Mouse (Mus musculus) midbrain, embryonic 11.5 days (tissue): ENCODE measurements around the gene Usp30. TPM values are rescaled to one million over a fixed set of nuclear protein-coding genes. Genes with fewer than 3 reads are reported as not detected.

Experiments
- ATAC-seq: fragments of 200-750 bp; cut with Nextera tagmentation; 2 replicates; pipeline ENCODE4 v1.8.0; 2017; ENCODE audit warnings: moderate TSS enrichment, moderate library complexity; ENCODE audit not compliant: low FRiP score
- DNase-seq: peaks from one replicate; pipeline ENCODE4 v3.0.0; 2015; ENCODE audit warnings: low spot score; ENCODE audit errors: missing footprints
- H3K27ac ChIP-seq: fragments of 300-500 bp; sonication (generic); 2 replicates; pipeline ENCODE4 v1.5.1; 2014; ENCODE audit warnings: low read depth, low read length
- H3K27me3 ChIP-seq: fragments of 300-500 bp; sonication (generic); 2 replicates; pipeline ENCODE4 v1.6.1; 2014; ENCODE audit warnings: mild to moderate bottlenecking, low read length, moderate library complexity, mixed read lengths; ENCODE audit not compliant: control insufficient read depth, insufficient read depth
- H3K36me3 ChIP-seq: fragments of 300-500 bp; sonication (generic); 2 replicates; pipeline ENCODE4 v1.6.1; 2014; ENCODE audit warnings: mild to moderate bottlenecking, low read length, moderate library complexity, mixed read lengths; ENCODE audit not compliant: control insufficient read depth, insufficient read depth
- H3K4me1 ChIP-seq: fragments of 300-500 bp; sonication (generic); 2 replicates; pipeline ENCODE4 v1.6.1; 2014; ENCODE audit warnings: low read length; ENCODE audit not compliant: control insufficient read depth, insufficient read depth
- H3K4me2 ChIP-seq: fragments of 300-500 bp; sonication (generic); 2 replicates; pipeline ENCODE4 v1.6.1; 2014; ENCODE audit warnings: mild to moderate bottlenecking, moderate library complexity
- H3K4me3 ChIP-seq: fragments of 300-500 bp; sonication (generic); 2 replicates; pipeline ENCODE4 v1.5.1; 2014; ENCODE audit warnings: low read depth, low read length
- H3K9ac ChIP-seq: fragments of 300-500 bp; sonication (generic); 2 replicates; pipeline ENCODE4 v1.6.1; 2014; ENCODE audit warnings: low read length
- H3K9me3 ChIP-seq: fragments of 300-500 bp; sonication (generic); 2 replicates; pipeline ENCODE4 v1.6.1; 2016; ENCODE audit warnings: low read length; ENCODE audit not compliant: control insufficient read depth
- WGBS: fragments of 180-500 bp; shearing (Covaris S2); extraction: QIAGEN DNeasy Blood & Tissue Kit; methylation state at CpG from one replicate; pipeline ENCODE4 v1.1.7; 2014; 5-methylcytosine and 5-hydroxymethylcytosine counted together
- polyA plus RNA-seq: library from polyadenylated mRNA; unstranded; fragments of >200 nt; fragmentation: Nextera tagmentation; extraction: Ambion mirVana; gene quantifications from 2 replicates; pipeline ENCODE4 v1.2.1, GENCODE M21; 2014

The Usp30 gene
- polyA plus RNA-seq, 1 experiment from 2014 or later: 11.0 TPM

GRCm38 (mm10) chr5:114154765-114155164, 89.5 kb downstream of the Usp30 start:
- H3K4me1 ChIP-seq: no peaks in the 10 kb centered on the region
- no peak overlapping the region for H3K9ac ChIP-seq
- no peak overlapping the region for H3K4me2 ChIP-seq
- no peak for ATAC-seq
- H3K27me3 ChIP-seq: no peaks in the 10 kb centered on the region
- no peak for DNase-seq
- no peak overlapping the region for H3K4me3 ChIP-seq
- 82% methylated on average over 5 of the region's 5 CpGs for WGBS
- no peak overlapping the region for H3K27ac ChIP-seq
- no peaks in the 10 kb centered on the region for H3K9me3 ChIP-seq
- H3K36me3 ChIP-seq: no peaks in the 10 kb centered on the region

GRCm38 (mm10) chr5:114155168-114155933, 90.1 kb downstream of the Usp30 start:
- H3K4me2 ChIP-seq: no peak overlapping the region
- H3K4me3 ChIP-seq: no peak overlapping the region
- DNase-seq: no peak
- H3K36me3 ChIP-seq: no peaks in the 10 kb centered on the region
- H3K9ac ChIP-seq: no peak overlapping the region
- no peaks in the 10 kb centered on the region for H3K27me3 ChIP-seq
- ATAC-seq: no peak
- no peaks in the 10 kb centered on the region for H3K9me3 ChIP-seq
- no peak overlapping the region for H3K27ac ChIP-seq
- 71% methylated on average over 9 of the region's 9 CpGs for WGBS
- no peaks in the 10 kb centered on the region for H3K4me1 ChIP-seq

- Histone ChIP-seq H3K4me1 (no peaks in the 10 kb centered on the region), H3K27ac (no peak overlapping the region), H3K4me3 (no peak overlapping the region), H3K9me3 (no peaks in the 10 kb centered on the region), H3K27me3 (no peaks in the 10 kb centered on the region), H3K4me2 (no peak overlapping the region), H3K9ac (no peak overlapping the region), H3K36me3 (no peaks in the 10 kb centered on the region)
- ATAC-seq (no peak), DNase-seq (peak; percentile 75)
- WGBS: 53% methylated on average over 7 of the region's 7 CpGs
Measured at GRCm38 (mm10) chr5:114157236-114157635, 92.0 kb downstream of the Usp30 start.

- no peak overlapping the region for H3K9ac ChIP-seq
- H3K4me1 ChIP-seq: no peaks in the 10 kb centered on the region
- no peak overlapping the region for H3K4me3 ChIP-seq
- no peak overlapping the region for H3K4me2 ChIP-seq
- no peak overlapping the region for H3K27ac ChIP-seq
- peak; percentile 69 for DNase-seq
- no peaks in the 10 kb centered on the region for H3K27me3 ChIP-seq
- WGBS: 88% methylated on average over 6 of the region's 6 CpGs
- ATAC-seq: no peak
- no peaks in the 10 kb centered on the region for H3K36me3 ChIP-seq
- no peaks in the 10 kb centered on the region for H3K9me3 ChIP-seq
Measured at GRCm38 (mm10) chr5:114161424-114161823, 96.2 kb downstream of the Usp30 start.

- H3K4me2 ChIP-seq: no peak overlapping the region
- no peak overlapping the region for H3K9ac ChIP-seq
- no peaks in the 10 kb centered on the region for H3K36me3 ChIP-seq
- H3K27me3 ChIP-seq: no peaks in the 10 kb centered on the region
- no peaks in the 10 kb centered on the region for H3K4me1 ChIP-seq
- DNase-seq: peak; percentile 62
- 63% methylated on average over 12 of the region's 12 CpGs for WGBS
- H3K4me3 ChIP-seq: no peak overlapping the region
- H3K27ac ChIP-seq: no peak overlapping the region
- H3K9me3 ChIP-seq: no peaks in the 10 kb centered on the region
- ATAC-seq: no peak
Measured at GRCm38 (mm10) chr5:114162106-114162815, 97.0 kb downstream of the Usp30 start.

- no peaks in the 10 kb centered on the region for H3K4me1 ChIP-seq
- no peak for DNase-seq
- ATAC-seq: no peak
- H3K4me2 ChIP-seq: no peak overlapping the region
- no peaks in the 10 kb centered on the region for H3K27me3 ChIP-seq
- no peak overlapping the region for H3K27ac ChIP-seq
- WGBS: 80% methylated on average over 6 of the region's 6 CpGs
- H3K9me3 ChIP-seq: no peaks in the 10 kb centered on the region
- H3K4me3 ChIP-seq: no peak overlapping the region
- H3K36me3 ChIP-seq: no peaks in the 10 kb centered on the region
- no peak overlapping the region for H3K9ac ChIP-seq
Measured at GRCm38 (mm10) chr5:114163117-114163696, 97.9 kb downstream of the Usp30 start.

- no peak overlapping the region for H3K27ac ChIP-seq
- no peaks in the 10 kb centered on the region for H3K27me3 ChIP-seq
- H3K36me3 ChIP-seq: no peaks in the 10 kb centered on the region
- no peak for DNase-seq
- no peaks in the 10 kb centered on the region for H3K9me3 ChIP-seq
- no peak for ATAC-seq
- H3K4me1 ChIP-seq: no peaks in the 10 kb centered on the region
- H3K9ac ChIP-seq: no peak overlapping the region
- 85% methylated on average over 7 of the region's 7 CpGs for WGBS
- no peak overlapping the region for H3K4me2 ChIP-seq
- H3K4me3 ChIP-seq: no peak overlapping the region
Measured at GRCm38 (mm10) chr5:114170345-114170744, 105.1 kb downstream of the Usp30 start.

GRCm38 (mm10) chr5:114172936-114173335, 107.7 kb downstream of the Usp30 start:
- no peaks in the 10 kb centered on the region for H3K27me3 ChIP-seq
- no peaks in the 10 kb centered on the region for H3K36me3 ChIP-seq
- DNase-seq (no peak), ATAC-seq (no peak)
- peaks cover 9% of the 10 kb centered on the region; the same call in 1 of the 2 replicates for H3K4me1 ChIP-seq
- WGBS: 90% methylated on average over 3 of the region's 3 CpGs
- no peak overlapping the region for H3K27ac ChIP-seq
- no peak overlapping the region for H3K4me2 ChIP-seq
- no peak overlapping the region for H3K4me3 ChIP-seq
- no peaks in the 10 kb centered on the region for H3K9me3 ChIP-seq
- no peak overlapping the region for H3K9ac ChIP-seq

- no peak overlapping the region for H3K27ac ChIP-seq
- ATAC-seq: no peak
- H3K4me3 ChIP-seq: no peak overlapping the region
- no peaks in the 10 kb centered on the region for H3K36me3 ChIP-seq
- no peaks in the 10 kb centered on the region for H3K9me3 ChIP-seq
- WGBS: 74% methylated on average over 7 of the region's 7 CpGs
- H3K4me2 ChIP-seq: no peak overlapping the region
- H3K27me3 ChIP-seq: no peaks in the 10 kb centered on the region
- peaks cover 9% of the 10 kb centered on the region; the same call in 1 of the 2 replicates for H3K4me1 ChIP-seq
- no peak overlapping the region for H3K9ac ChIP-seq
- DNase-seq: no peak
Measured at GRCm38 (mm10) chr5:114173458-114173857, 108.2 kb downstream of the Usp30 start.
